Mouse (Mus musculus): ENCODE data around the gene Dusp1. TPM values are rescaled to one million over a fixed set of nuclear protein-coding genes. Genes with fewer than 3 reads are reported as not detected.

Dusp1 gene
- polyA plus RNA-seq, 1 experiment from 2014 or later = 16.2 TPM

DNA sequence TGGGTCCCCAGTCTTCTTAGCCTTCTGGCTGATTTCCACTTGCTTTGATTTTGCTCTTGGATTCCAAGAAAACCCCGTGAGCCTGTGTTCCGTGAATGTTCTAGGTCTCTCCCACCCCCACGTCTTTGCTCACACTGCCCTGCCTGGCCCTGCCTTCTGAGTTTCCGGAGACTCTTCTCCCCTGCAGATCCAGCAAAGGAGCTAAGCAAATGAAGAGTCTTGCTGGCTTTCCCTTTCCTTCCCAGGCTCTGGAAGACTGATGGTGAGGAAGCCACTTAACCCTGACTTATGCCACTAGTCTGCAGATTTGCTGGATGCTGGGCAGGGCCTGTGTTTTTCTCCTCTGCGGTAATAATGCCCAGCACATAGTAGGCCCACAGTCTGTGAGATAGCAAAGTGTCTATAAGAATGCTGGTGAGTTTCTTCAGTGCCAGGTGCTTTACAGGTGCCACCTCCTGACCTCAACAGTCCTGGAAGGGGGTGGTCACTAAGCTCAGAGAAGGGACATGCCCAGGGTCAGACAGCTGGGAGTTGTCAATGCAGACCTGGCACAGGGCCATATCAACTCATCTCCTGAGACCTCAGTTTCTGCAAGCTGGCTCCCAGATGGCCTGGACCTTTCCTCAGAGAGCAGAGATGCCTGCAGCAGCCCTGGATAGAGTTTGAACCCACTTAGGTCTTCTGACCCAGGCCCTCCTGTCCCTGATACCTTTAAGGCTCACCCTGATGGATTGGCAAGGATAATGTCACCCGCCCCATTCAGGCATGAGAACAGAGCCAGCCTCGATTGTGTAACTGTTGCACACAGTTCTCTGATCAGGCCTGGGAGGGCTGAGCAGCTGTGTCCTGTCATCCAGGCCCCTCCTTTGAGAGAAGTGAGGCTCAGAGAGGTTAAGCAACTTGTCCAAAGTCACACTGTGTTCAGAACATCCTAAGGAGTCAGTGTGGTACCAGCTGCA is 49.8 kb downstream of the Dusp1 start:
- peaks cover 9% of the 10 kb centered on the region for H3K4me1 ChIP-seq (ENCODE audit: control insufficient read depth, insufficient read depth, low read length)
- no peak for ATAC-seq (ENCODE audit: insufficient number of reproducible peaks, insufficient read depth, low FRiP score, low read depth)
- no peaks in the 10 kb centered on the region for H3K36me3 ChIP-seq (ENCODE audit: control insufficient read depth, insufficient read depth, low read length)
- H3K27me3 ChIP-seq (ENCODE audit: control insufficient read depth, insufficient read depth, low read length) = no peaks in the 10 kb centered on the region
- H3K4me2 ChIP-seq (replicated peaks; ENCODE audit: low read depth, low read length) = no peak overlapping the region
- H3K27ac ChIP-seq (ENCODE audit: low read length) = no peak overlapping the region
- no peak overlapping the region for H3K9ac ChIP-seq (replicated peaks; ENCODE audit: low read depth, low read length)
- WGBS = 49% methylated on average over 7 of the region's 7 CpGs
- H3K9me3 ChIP-seq (ENCODE audit: control insufficient read depth, low read depth, low read length) = no peaks in the 10 kb centered on the region
- H3K4me3 ChIP-seq (ENCODE audit: low read depth, low read length) = no peak overlapping the region

DNA sequence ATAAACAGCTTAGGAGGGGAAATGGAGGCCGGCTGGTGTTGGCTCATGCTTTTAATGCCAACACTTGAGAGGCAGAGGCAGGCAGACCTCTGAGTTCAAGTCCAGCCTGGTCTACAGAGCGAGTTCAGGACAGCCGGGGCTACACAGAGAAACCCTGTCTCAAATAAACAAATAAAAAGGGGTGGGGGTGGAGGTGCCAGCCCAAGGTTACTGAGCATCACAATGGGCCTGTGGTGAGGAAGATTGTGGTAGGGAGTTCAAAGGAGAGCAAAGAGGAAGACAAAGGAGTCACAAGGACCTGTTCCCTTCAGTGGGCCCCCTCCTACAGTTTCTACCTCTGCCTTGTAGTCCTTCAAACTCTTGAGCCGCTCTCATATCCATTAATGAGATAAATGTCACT is 50.7 kb downstream of the Dusp1 start:
- H3K4me1 ChIP-seq (ENCODE audit: control insufficient read depth, insufficient read depth, low read length) = peaks cover 17% of the 10 kb centered on the region
- H3K27ac ChIP-seq (ENCODE audit: low read length) = no peak overlapping the region
- WGBS = 60% methylated on average over 4 of the region's 4 CpGs
- no peak overlapping the region for H3K4me3 ChIP-seq (ENCODE audit: low read depth, low read length)
- H3K27me3 ChIP-seq (ENCODE audit: control insufficient read depth, insufficient read depth, low read length) = no peaks in the 10 kb centered on the region
- H3K9ac ChIP-seq (replicated peaks; ENCODE audit: low read depth, low read length) = no peak overlapping the region
- no peak for ATAC-seq (ENCODE audit: insufficient number of reproducible peaks, insufficient read depth, low FRiP score, low read depth)
- no peak overlapping the region for H3K4me2 ChIP-seq (replicated peaks; ENCODE audit: low read depth, low read length)
- H3K36me3 ChIP-seq (ENCODE audit: control insufficient read depth, insufficient read depth, low read length) = no peaks in the 10 kb centered on the region
- no peaks in the 10 kb centered on the region for H3K9me3 ChIP-seq (ENCODE audit: control insufficient read depth, low read depth, low read length)

DNA sequence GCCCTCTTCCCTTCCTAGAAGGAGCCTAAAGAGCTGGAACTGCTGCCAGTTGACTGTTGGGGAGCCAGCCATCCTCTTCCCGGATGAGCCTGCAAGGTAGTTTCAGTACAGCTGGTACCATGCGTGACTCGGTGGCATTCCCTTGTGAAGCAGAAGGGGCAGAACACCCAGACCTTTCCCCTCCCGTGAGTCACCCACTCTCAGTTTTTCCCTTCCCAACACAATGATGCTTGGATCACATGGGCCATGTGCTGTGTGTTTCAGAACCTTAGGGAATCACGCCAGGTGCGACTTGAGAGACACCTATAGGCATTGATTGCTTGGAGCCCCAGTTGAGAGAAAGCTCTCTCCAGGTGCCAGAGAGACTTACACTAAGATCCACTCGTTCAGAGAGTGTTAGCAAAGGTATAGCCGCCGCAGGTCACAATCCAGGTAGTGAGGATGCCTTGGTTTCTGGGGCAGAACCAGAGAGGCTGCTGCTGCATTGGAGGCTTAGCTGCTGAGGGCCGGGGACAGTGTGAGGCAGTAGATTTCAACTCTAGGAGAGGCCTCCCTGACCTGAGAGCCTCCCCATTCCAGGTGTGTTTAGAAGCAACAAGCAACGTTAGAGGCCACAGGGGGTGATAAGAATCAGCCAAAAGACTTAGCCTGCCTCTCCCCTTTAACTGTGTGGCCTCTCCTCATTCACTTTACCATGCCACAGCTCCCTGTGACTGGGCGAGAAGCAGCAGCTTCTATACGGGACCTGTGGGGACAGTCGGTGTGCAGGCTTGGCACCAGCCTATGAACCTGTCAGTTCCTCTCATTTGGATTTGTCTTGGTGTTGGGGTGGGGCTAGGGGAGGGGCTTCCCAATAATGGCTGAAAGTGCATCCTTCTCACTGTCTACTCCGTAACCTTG is 51.5 kb downstream of the Dusp1 start:
- 75% methylated on average over 15 of the region's 15 CpGs for WGBS
- peak overlapping the region; percentile 39; the same call in 1 of the 2 replicates for H3K27ac ChIP-seq (ENCODE audit: low read length)
- H3K9me3 ChIP-seq (ENCODE audit: control insufficient read depth, low read depth, low read length) = no peaks in the 10 kb centered on the region
- no peaks in the 10 kb centered on the region for H3K36me3 ChIP-seq (ENCODE audit: control insufficient read depth, insufficient read depth, low read length)
- H3K9ac ChIP-seq (replicated peaks; ENCODE audit: low read depth, low read length) = no peak overlapping the region
- ATAC-seq (ENCODE audit: insufficient number of reproducible peaks, insufficient read depth, low FRiP score, low read depth) = no peak
- peaks cover 22% of the 10 kb centered on the region for H3K4me1 ChIP-seq (ENCODE audit: control insufficient read depth, insufficient read depth, low read length)
- no peak overlapping the region for H3K4me3 ChIP-seq (ENCODE audit: low read depth, low read length)
- H3K27me3 ChIP-seq (ENCODE audit: control insufficient read depth, insufficient read depth, low read length) = no peaks in the 10 kb centered on the region
- H3K4me2 ChIP-seq (replicated peaks; ENCODE audit: low read depth, low read length) = no peak overlapping the region

DNA sequence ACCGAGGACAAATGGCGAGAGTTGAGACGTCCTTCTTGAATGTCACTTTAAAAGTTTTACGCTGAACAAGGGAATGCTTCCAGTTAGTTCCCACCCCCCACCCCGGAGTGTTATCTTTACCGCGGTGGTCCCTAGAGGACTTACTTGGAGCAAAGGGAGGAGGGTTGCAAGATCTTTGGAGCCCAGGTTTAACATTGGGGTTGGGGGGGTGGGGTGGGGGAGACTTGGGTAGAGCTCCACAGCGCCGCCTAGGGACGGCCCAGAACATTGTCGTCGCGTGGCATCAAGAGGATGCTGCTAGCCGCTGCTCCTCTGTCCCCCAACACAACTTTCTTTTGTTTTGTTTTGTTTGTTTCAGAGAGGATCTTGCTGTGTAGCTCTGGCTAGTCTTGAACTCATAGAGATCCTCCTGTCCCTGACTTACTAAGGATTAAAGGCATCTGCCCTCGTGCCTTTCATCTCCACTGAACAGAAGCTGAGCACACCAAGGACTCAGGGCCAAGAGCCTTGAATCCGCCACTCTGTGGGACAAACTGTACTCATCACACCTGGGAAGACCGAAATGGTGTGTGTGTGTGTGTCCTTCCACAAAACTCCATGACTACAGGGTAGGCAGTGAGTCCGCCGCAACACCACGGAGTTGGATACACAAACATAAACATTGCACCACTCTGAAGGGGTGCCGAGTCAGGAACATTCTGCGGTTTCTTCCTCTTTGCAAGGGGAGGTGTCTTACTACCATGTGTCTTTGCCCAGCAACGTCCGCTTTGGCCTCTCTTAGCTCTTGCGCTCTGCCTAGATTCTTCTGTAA is 52.8 kb downstream of the Dusp1 start:
- ATAC-seq (ENCODE audit: insufficient number of reproducible peaks, insufficient read depth, low FRiP score, low read depth) = peak; percentile 2; the same call in 1 of the 2 replicates
- Histone ChIP-seq H3K9me3 (ENCODE audit: control insufficient read depth, low read depth, low read length) (no peaks in the 10 kb centered on the region), H3K4me3 (ENCODE audit: low read depth, low read length) (peak overlapping the region; percentile 58), H3K9ac (replicated peaks; ENCODE audit: low read depth, low read length) (peak overlapping the region; percentile 33), H3K4me2 (replicated peaks; ENCODE audit: low read depth, low read length) (peak overlapping the region; percentile 67), H3K36me3 (ENCODE audit: control insufficient read depth, insufficient read depth, low read length) (no peaks in the 10 kb centered on the region), H3K27ac (ENCODE audit: low read length) (peak overlapping the region; percentile 97), H3K27me3 (ENCODE audit: control insufficient read depth, insufficient read depth, low read length) (no peaks in the 10 kb centered on the region), H3K4me1 (ENCODE audit: control insufficient read depth, insufficient read depth, low read length) (peaks cover 25% of the 10 kb centered on the region)
- 22% methylated on average over 25 of the region's 25 CpGs for WGBS

DNA sequence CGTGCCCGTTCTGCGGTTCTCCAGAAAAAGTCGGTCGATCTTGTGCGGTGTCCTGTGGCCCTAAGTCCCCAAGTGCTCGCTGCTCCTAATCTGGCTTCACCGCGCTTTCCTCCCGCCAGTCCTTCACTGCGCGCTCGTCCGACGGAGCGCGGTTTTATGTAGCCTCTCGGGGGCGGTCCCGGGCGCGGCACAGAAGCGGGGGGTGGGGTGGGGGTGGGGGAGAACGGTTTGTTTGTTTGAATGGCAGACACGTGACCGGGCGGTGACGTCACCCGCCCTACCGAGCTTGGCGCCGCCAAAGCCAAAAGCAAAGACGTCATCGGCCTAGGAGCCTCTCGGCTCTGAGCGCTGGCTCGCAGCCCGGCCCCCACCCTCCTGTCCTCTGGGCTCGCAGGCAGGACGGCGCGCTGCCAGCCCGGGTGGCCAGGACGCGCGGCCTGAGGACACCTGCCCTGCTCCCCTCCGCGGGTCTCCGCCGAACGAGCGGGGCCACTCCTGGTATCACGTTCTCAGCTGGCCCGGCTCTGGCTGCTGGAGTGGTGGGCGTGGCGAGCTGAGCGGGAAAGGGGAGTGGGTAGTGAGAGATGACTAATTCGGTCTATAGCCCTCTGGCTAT is 53.5 kb downstream of the Dusp1 start:
- peak overlapping the region; percentile 58 for H3K4me3 ChIP-seq (ENCODE audit: low read depth, low read length)
- under 1% methylated on average over 58 of the region's 58 CpGs for WGBS
- H3K9ac ChIP-seq (replicated peaks; ENCODE audit: low read depth, low read length) = peak overlapping the region; percentile 80
- H3K9me3 ChIP-seq (ENCODE audit: control insufficient read depth, low read depth, low read length) = no peaks in the 10 kb centered on the region
- peak overlapping the region; percentile 97 for H3K27ac ChIP-seq (ENCODE audit: low read length)
- ATAC-seq (ENCODE audit: insufficient number of reproducible peaks, insufficient read depth, low FRiP score, low read depth) = peak; percentile 89
- H3K4me1 ChIP-seq (ENCODE audit: control insufficient read depth, insufficient read depth, low read length) = peaks cover 32% of the 10 kb centered on the region
- peak overlapping the region; percentile 67 for H3K4me2 ChIP-seq (replicated peaks; ENCODE audit: low read depth, low read length)
- no peaks in the 10 kb centered on the region for H3K27me3 ChIP-seq (ENCODE audit: control insufficient read depth, insufficient read depth, low read length)
- H3K36me3 ChIP-seq (ENCODE audit: control insufficient read depth, insufficient read depth, low read length) = no peaks in the 10 kb centered on the region

DNA sequence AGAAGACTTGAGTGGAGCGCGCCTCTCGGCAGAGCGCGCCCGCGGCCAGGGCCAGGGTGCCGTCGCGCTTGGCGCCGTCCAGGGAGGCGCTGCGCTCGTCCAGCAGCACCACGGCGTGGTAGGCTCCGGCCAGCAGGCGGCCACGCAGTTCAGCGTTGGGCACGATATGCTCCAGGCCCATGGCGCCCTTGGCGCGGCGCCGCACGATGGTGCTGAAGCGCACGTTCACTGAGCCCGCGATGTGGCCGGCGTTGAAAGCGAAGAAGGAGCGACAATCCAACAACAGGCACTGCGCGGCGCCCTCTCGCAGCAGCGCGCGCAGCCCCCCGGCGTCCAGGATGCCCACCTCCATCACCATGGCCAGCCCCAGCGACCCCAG is 54.0 kb downstream of the Dusp1 start:
- peaks cover 36% of the 10 kb centered on the region for H3K4me1 ChIP-seq (ENCODE audit: control insufficient read depth, insufficient read depth, low read length)
- ATAC-seq (ENCODE audit: insufficient number of reproducible peaks, insufficient read depth, low FRiP score, low read depth) = peak; percentile 70
- no peaks in the 10 kb centered on the region for H3K9me3 ChIP-seq (ENCODE audit: control insufficient read depth, low read depth, low read length)
- H3K36me3 ChIP-seq (ENCODE audit: control insufficient read depth, insufficient read depth, low read length) = no peaks in the 10 kb centered on the region
- peak overlapping the region; percentile 97 for H3K27ac ChIP-seq (ENCODE audit: low read length)
- WGBS = under 1% methylated on average over 46 of the region's 46 CpGs
- peak overlapping the region; percentile 67 for H3K4me2 ChIP-seq (replicated peaks; ENCODE audit: low read depth, low read length)
- H3K9ac ChIP-seq (replicated peaks; ENCODE audit: low read depth, low read length) = peak overlapping the region; percentile 80
- peak overlapping the region; percentile 58 for H3K4me3 ChIP-seq (ENCODE audit: low read depth, low read length)
- H3K27me3 ChIP-seq (ENCODE audit: control insufficient read depth, insufficient read depth, low read length) = no peaks in the 10 kb centered on the region

DNA sequence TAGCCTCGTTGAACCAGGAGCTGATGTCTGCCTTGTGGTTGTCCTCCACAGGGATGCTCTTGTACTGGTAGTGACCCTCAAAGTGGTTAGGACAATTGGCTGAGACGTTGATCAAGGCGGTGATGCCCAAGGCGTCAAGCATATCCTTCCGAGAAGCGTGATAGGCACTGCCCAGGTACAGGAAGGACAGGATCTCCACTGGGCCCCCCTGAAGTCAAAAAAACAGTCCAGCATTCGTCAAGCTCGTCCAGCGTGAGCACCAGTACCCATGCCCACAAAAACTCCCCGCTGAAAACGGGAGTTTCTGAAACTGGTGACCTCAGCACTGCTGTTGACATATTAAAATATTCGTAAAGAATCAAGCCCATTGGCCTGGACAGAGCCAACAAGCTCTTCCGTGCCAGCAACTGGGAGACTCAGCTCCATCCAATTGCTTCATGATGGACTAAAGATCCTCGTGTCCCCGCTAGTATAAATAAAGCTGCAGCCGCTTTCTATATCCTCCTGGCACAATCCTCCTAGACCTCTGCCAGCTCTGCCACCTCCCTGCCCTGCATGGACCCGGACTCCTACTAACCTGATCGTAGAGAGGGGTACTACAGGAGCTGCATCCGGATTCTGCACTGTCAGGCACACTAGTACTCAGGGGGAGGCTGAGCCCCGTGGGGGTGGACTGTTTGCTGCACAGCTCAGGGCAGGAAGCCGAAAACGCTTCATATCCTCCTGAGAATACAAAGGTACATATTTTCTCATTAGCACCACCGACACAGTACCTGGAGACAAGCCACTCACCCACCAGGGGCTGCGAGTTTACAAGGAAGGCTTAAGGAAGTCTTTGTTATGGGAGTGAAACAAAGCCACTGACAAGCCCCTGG is 54.7 kb downstream of the Dusp1 start:
- Histone ChIP-seq H3K4me1 (ENCODE audit: control insufficient read depth, insufficient read depth, low read length) (peaks cover 42% of the 10 kb centered on the region), H3K27ac (ENCODE audit: low read length) (peak overlapping the region; percentile 97), H3K27me3 (ENCODE audit: control insufficient read depth, insufficient read depth, low read length) (no peaks in the 10 kb centered on the region), H3K9ac (replicated peaks; ENCODE audit: low read depth, low read length) (peak overlapping the region; percentile 80), H3K9me3 (ENCODE audit: control insufficient read depth, low read depth, low read length) (no peaks in the 10 kb centered on the region), H3K4me3 (ENCODE audit: low read depth, low read length) (peak overlapping the region; percentile 58), H3K4me2 (replicated peaks; ENCODE audit: low read depth, low read length) (peak overlapping the region; percentile 67), H3K36me3 (ENCODE audit: control insufficient read depth, insufficient read depth, low read length) (no peaks in the 10 kb centered on the region)
- WGBS = 18% methylated on average over 24 of the region's 24 CpGs
- ATAC-seq (ENCODE audit: insufficient number of reproducible peaks, insufficient read depth, low FRiP score, low read depth) = no peak

All from stomach, embryonic 14.5 days (tissue).